Mouse (Mus musculus): ENCODE measurements around the gene Ormdl1. TPM values are rescaled to one million over a fixed set of nuclear protein-coding genes. Genes with fewer than 3 reads are reported as not detected.

Gene Ormdl1
- polyA plus RNA-seq, 3 experiments from 2014 or later, result 70.6 to 97.1 (median 79.4) TPM

Other genes starting within 250 kb of the Ormdl1 start
- gene Mstn, start 235.5 kb upstream of the Ormdl1 start, polyA plus RNA-seq (2017; shearing (Covaris generic)), result under 1 TPM in 2 of 3 experiments, not detected in 1; 0.28 to 0.43 TPM
- not detected for gene 1700019A02Rik, start 109.5 kb upstream of the Ormdl1 start, polyA plus RNA-seq (2017; shearing (Covaris generic))
- gene Pms1, start 77 bp upstream of the Ormdl1 start, polyA plus RNA-seq (2017; shearing (Covaris generic)), result 10 to 100 TPM; 33.1 to 40.4 (median 35.1) TPM
- 10 to 100 TPM in 1 of 3 experiments, 1 to 10 TPM in 1, not detected in 1; 1.7 to 10.5 TPM for gene Gm28778, start within 50 bp of the Ormdl1 start, polyA plus RNA-seq (2017; shearing (Covaris generic))
- 10 to 100 TPM; 18.6 to 23.2 (median 21.5) TPM for gene Osgepl1, start 16.5 kb downstream of the Ormdl1 start, polyA plus RNA-seq (2017; shearing (Covaris generic))
- gene Asdurf, start 55.5 kb downstream of the Ormdl1 start, polyA plus RNA-seq (2017; shearing (Covaris generic)), result 10 to 100 TPM in 2 of 3 experiments, not detected in 1; 10.3 to 35.2 TPM
- under 1 TPM in 1 of 3 experiments, not detected in 2; 0.55 TPM for gene Gm28551, start 55.6 kb downstream of the Ormdl1 start, polyA plus RNA-seq (2017; shearing (Covaris generic))
- gene Asnsd1, start 55.7 kb downstream of the Ormdl1 start, polyA plus RNA-seq (2017; shearing (Covaris generic)), result 10 to 100 TPM; 50.7 to 75.0 (median 65.5) TPM